Mouse (Mus musculus) midbrain, postnatal 0 days (tissue): Measurements from ENCODE around the gene Olfr1346. TPM values are rescaled to one million over a fixed set of nuclear protein-coding genes. Genes with fewer than 3 reads are reported as not detected.

Experiments
- ATAC-seq: fragments of 200-750 bp; cut with Nextera tagmentation; 2 replicates; pipeline ENCODE4 v1.8.0; 2017; ENCODE audit warnings: moderate number of reproducible peaks, mild to moderate bottlenecking, moderate TSS enrichment, moderate library complexity; ENCODE audit not compliant: low FRiP score
- DNase-seq: peaks from one replicate; pipeline ENCODE4 v3.0.0-alpha.2; 2015; ENCODE audit warnings: low spot score
- H3K27ac ChIP-seq: fragments of 300-500 bp; sonication (generic); 2 replicates; pipeline ENCODE4 v1.5.1; 2014; ENCODE audit warnings: low read depth, mild to moderate bottlenecking, low read length, mixed read lengths
- H3K27me3 ChIP-seq: fragments of 300-500 bp; sonication (generic); 2 replicates; pipeline ENCODE4 v1.6.1; 2014; ENCODE audit warnings: low read length, control low read depth, mixed read lengths; ENCODE audit not compliant: insufficient read depth
- H3K36me3 ChIP-seq: fragments of 300-500 bp; sonication (generic); 2 replicates; pipeline ENCODE4 v1.6.1; 2014; ENCODE audit warnings: low read length, control low read depth, mixed read lengths; ENCODE audit not compliant: insufficient read depth
- H3K4me1 ChIP-seq: fragments of 300-500 bp; sonication (generic); 2 replicates; pipeline ENCODE4 v1.6.1; 2014; ENCODE audit warnings: mild to moderate bottlenecking, control low read depth, antibody characterized with exemption, low read length, mixed read lengths; ENCODE audit not compliant: insufficient read depth
- H3K4me2 ChIP-seq: fragments of 300-500 bp; sonication (generic); 2 replicates; pipeline ENCODE4 v1.6.1; 2014; ENCODE audit warnings: low read depth, mild to moderate bottlenecking, low read length, mixed read lengths; ENCODE audit not compliant: poor library complexity, severe bottlenecking
- H3K4me3 ChIP-seq: fragments of 300-500 bp; sonication (generic); 2 replicates; pipeline ENCODE4 v1.5.1; 2014; ENCODE audit warnings: low read depth, mild to moderate bottlenecking, low read length, moderate library complexity
- H3K9ac ChIP-seq: fragments of 300-500 bp; sonication (generic); replicated peaks from 2 replicates; pipeline ENCODE4 v1.6.1; 2014; ENCODE audit warnings: mild to moderate bottlenecking, low read length, moderate library complexity, mixed read lengths; ENCODE audit not compliant: poor library complexity, severe bottlenecking
- H3K9me3 ChIP-seq: fragments of 300-500 bp; sonication (generic); 2 replicates; pipeline ENCODE4 v1.6.1; 2016; ENCODE audit warnings: low read length, control low read depth
- CTCF ChIP-seq: IDR thresholded peaks from 2 replicates; pipeline ENCODE4 v1.5.1; 2016; ENCODE audit warnings: antibody characterized with exemption, mild to moderate bottlenecking
- WGBS: fragments of 180-500 bp; shearing (Covaris S2); extraction: QIAGEN DNeasy Blood & Tissue Kit; methylation state at CpG from one replicate; pipeline ENCODE4 v1.1.7; 2014; 5-methylcytosine and 5-hydroxymethylcytosine counted together
- polyA plus RNA-seq: library from polyadenylated mRNA; unstranded; fragments of >200 nt; fragmentation: Nextera tagmentation; extraction: Ambion mirVana; gene quantifications from 2 replicates; pipeline ENCODE4 v1.2.1, GENCODE M21; 2015
- total RNA-seq: library from RNA; depleted of rRNA; stranded (reverse); fragments of >200 nt; gene quantifications from 2 replicates; pipeline ENCODE4 v1.2.3, GENCODE M21; 2014; rRNA removed

Gene Olfr1346
- total RNA-seq: not detected in 2 replicates
- polyA plus RNA-seq: not detected in 2 replicates

DNA sequence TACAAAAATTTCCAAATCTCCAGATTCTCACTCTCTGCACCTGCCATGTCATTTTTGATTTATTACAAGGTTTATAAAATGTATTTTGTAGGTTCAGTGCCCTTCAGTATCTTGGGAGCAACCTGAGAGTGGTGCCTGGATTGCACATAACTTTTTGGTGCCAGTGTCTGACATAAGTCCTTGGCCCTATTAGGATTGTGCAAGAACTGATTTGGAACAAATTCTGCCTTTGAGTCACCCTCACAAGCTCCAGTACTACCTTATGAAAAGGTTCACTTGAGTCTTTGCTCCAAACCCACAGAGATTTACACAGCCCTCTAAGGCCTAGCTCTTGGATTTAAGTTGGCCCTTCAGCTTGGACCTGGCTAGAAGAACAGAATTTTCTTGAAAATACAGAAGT, at the start of gene Olfr1346:
Olfr1346 (plus strand) TSS at position 151 of the 400 bp plus-strand sequence.
- no peak within 1 kb of the TSS for H3K4me3 ChIP-seq
- no peak within 1 kb of the TSS for H3K4me2 ChIP-seq
- H3K27ac ChIP-seq: no peak within 1 kb of the TSS
- H3K36me3 ChIP-seq: no peaks in the 10 kb centered on the region
- DNase-seq: no peak
- H3K9me3 ChIP-seq: no peaks in the 10 kb centered on the region
- no peak for ATAC-seq
- no peaks in the 10 kb centered on the region for H3K4me1 ChIP-seq
- TF ChIP-seq CTCF: no peak
- no peak within 1 kb of the TSS for H3K9ac ChIP-seq
- no peaks in the 10 kb centered on the region for H3K27me3 ChIP-seq

DNA sequence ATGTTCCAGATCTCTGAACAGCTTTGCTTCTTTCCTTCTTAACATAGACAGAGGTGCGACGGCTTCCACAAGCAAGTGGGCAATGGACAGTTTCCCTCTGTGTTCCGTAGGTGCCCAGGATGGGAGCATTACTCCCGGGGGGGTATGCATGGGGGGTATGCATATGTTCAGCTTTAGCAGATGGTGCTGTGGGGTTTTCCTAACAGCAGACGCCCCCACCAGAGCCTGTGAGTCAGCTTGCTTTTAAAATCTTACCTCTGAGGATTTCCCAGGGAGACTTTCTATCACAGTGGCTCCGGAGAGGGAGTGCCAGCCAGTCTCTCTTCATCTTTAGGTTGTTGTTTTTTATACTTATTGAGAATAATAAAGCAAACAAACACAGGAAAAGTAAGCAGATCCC, 47.0 kb upstream of the Olfr1346 start:
- no peak for DNase-seq
- WGBS: 79% methylated on average over 6 of the region's 6 CpGs
- no peaks in the 10 kb centered on the region for H3K9me3 ChIP-seq
- ATAC-seq: no peak
- no peak overlapping the region for H3K4me3 ChIP-seq
- no peak for TF ChIP-seq CTCF
- H3K4me1 ChIP-seq: no peaks in the 10 kb centered on the region
- no peak overlapping the region for H3K27ac ChIP-seq
- H3K27me3 ChIP-seq: no peaks in the 10 kb centered on the region
- H3K9ac ChIP-seq: no peak overlapping the region
- H3K36me3 ChIP-seq: no peaks in the 10 kb centered on the region
- H3K4me2 ChIP-seq: no peak overlapping the region

DNA sequence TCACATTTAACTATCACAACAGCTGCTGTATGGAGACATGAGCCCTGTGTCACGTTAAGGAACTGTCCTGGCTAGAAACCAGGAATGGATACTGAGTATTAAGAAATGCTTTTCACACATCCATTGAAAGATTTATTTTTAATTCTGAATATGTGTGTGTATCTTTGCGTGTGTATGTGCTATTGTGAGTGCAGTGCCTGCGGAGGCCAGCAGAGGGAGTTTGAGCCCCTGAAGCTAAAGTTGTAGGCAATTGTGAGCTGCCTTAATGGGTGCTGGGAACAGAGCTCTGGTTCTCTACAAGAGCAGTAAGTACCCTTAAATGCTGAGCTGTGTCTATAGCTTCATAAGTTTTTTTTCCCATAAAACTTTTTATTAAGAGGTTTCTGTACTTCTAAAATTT, 37.5 kb upstream of the Olfr1346 start:
- TF ChIP-seq CTCF: peak; percentile 37
- H3K36me3 ChIP-seq: peaks cover 13% of the 10 kb centered on the region; the same call in 1 of the 2 replicates
- no peaks in the 10 kb centered on the region for H3K4me1 ChIP-seq
- H3K9ac ChIP-seq: no peak overlapping the region
- no peak for DNase-seq
- H3K4me3 ChIP-seq: no peak overlapping the region
- no peak overlapping the region for H3K27ac ChIP-seq
- 82% methylated on average over 3 of the region's 3 CpGs for WGBS
- H3K4me2 ChIP-seq: no peak overlapping the region
- no peak for ATAC-seq
- H3K27me3 ChIP-seq: no peaks in the 10 kb centered on the region
- H3K9me3 ChIP-seq: peaks cover 5% of the 10 kb centered on the region; the same call in 1 of the 2 replicates

DNA sequence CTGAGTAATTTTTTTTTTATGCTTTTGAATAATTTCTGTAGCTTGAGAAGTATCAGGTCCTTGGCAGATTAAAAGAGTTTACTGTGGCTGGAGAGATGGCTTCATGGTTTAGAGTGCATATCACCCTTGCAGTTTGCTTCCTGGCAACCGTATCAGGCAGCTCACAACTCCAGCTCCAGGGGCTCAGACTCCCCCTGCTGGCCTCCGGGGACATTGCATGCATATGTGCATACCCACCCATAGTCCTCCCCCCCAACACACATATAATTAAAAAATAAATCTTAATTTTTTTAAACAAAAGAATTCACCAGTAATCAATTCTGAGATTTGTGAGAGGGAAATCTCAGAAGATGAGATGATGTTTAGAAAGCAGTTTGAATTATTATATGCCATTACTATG, 36.6 kb upstream of the Olfr1346 start:
- H3K4me1 ChIP-seq: no peaks in the 10 kb centered on the region
- H3K4me3 ChIP-seq: no peak overlapping the region
- H3K36me3 ChIP-seq: peaks cover 13% of the 10 kb centered on the region; the same call in 1 of the 2 replicates
- peaks cover 5% of the 10 kb centered on the region; the same call in 1 of the 2 replicates for H3K9me3 ChIP-seq
- no peak overlapping the region for H3K9ac ChIP-seq
- peak; percentile 54 for TF ChIP-seq CTCF
- ATAC-seq (no peak), DNase-seq (peak; percentile 20)
- H3K27ac ChIP-seq: no peak overlapping the region
- no peak overlapping the region for H3K4me2 ChIP-seq
- WGBS: 35% methylated on average over 2 of the region's 2 CpGs
- no peaks in the 10 kb centered on the region for H3K27me3 ChIP-seq

DNA sequence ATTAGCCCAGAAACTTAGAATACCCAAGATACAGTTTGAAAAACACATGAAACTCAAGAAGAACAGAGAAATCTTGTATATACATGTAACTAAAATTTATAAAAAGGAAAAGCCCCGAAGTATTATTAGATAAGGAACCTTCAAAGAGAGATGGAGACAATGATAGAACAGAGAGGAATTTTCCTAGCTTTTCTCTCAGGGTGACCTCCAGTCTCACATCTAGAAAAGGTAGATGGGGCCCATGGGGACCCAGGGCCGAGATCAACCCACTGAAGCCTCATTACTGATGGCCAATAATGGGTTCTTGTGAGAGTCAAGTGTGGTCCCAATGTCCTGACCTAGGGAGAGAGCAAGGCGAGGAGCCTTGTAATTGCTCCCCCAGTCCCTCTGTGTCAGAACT, 28.5 kb upstream of the Olfr1346 start, which contains the start of gene Olfr1344:
Olfr1344 (plus strand) TSS at position 301 of the 400 bp plus-strand sequence.
- H3K4me2 ChIP-seq: no peak within 1 kb of the TSS
- no peak within 1 kb of the TSS for H3K4me3 ChIP-seq
- no peak within 1 kb of the TSS for H3K27ac ChIP-seq
- WGBS: 82% methylated on average over 3 of the region's 3 CpGs
- H3K4me1 ChIP-seq: no peaks in the 10 kb centered on the region
- ATAC-seq (no peak), DNase-seq (no peak)
- TF ChIP-seq CTCF: no peak
- no peak within 1 kb of the TSS for H3K9ac ChIP-seq
- H3K27me3 ChIP-seq: no peaks in the 10 kb centered on the region
- no peaks in the 10 kb centered on the region for H3K36me3 ChIP-seq
- no peaks in the 10 kb centered on the region for H3K9me3 ChIP-seq

DNA sequence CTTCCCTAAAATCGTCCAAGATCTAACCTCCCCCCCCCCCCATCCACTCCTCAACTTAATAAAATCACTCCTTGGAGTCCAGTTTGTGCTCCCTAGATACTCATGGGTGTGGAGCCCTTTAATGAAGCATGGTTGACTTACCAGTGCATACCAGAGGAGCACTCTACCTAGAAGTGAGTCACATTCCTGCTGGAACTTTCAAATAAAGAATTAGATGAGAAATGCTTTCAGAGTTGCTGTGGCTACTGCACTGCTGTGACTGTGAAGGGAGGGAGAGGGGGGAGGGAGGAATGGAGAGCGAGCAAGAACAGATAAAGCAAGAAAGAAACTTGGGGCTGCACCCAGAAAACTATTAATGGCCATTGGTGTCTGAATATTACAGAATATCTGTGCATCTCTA, 25.7 kb upstream of the Olfr1346 start:
- Histone ChIP-seq H3K4me2 (no peak overlapping the region), H3K9ac (no peak overlapping the region), H3K4me1 (no peaks in the 10 kb centered on the region), H3K9me3 (no peaks in the 10 kb centered on the region), H3K36me3 (no peaks in the 10 kb centered on the region), H3K27ac (no peak overlapping the region), H3K4me3 (no peak overlapping the region), H3K27me3 (no peaks in the 10 kb centered on the region)
- DNase-seq: no peak
- ATAC-seq: no peak
- no peak for TF ChIP-seq CTCF
- 40% methylated on average over 2 of the region's 2 CpGs for WGBS
